Mouse (Mus musculus) brain, embryonic 14.5 days (tissue): ENCODE results near the gene Vmn1r40. TPM values are rescaled to one million over a fixed set of nuclear protein-coding genes. Genes with fewer than 3 reads are reported as not detected.

Source experiments
- DNase-seq: peaks from one replicate; pipeline ENCODE4 v3.0.0-alpha.2; 2011; ENCODE audit warnings: low read depth
- CTCF ChIP-seq: fragments of 200-500 bp; IDR thresholded peaks from 2 replicates; pipeline ENCODE4 v1.5.1; 2012; ENCODE audit warnings: inconsistent platforms, mild to moderate bottlenecking, moderate library complexity, borderline replicate concordance; ENCODE audit not compliant: insufficient read depth, insufficient read length; ENCODE audit errors: extremely low read depth
- POLR2A ChIP-seq: fragments of 200-500 bp; IDR thresholded peaks from 2 replicates; pipeline ENCODE4 v1.6.1; 2012; ENCODE audit warnings: mild to moderate bottlenecking, inconsistent platforms, borderline replicate concordance; ENCODE audit not compliant: poor library complexity, insufficient read depth, insufficient read length, severe bottlenecking; ENCODE audit errors: extremely low read depth
- polyA plus RNA-seq: library from polyadenylated mRNA; depleted of rRNA; stranded (reverse); fragments of >200 nt; gene quantifications from 2 replicates; pipeline ENCODE4 v1.2.3, GENCODE M21; 2012; rRNA removed

The Vmn1r40 gene
- polyA plus RNA-seq, result 0.05 TPM in 1 of 2 replicates, not detected in the other

GRCm38 (mm10) chr6:89707240-89707639, at the start of gene Vmn1r40:
Gene Vmn1r40 (plus strand): TSS chr6:89707540.
- no peak for TF ChIP-seq CTCF
- TF ChIP-seq POLR2A, result no peak
- DNase-seq, result no peak

- DNase-seq, result no peak
These were observed 49.0 kb upstream of the Vmn1r40 start for GRCm38 (mm10) chr6:89658342-89658741.

GRCm38 (mm10) chr6:89658931-89659330, 48.4 kb upstream of the Vmn1r40 start:
- TF ChIP-seq CTCF, result no peak
- TF ChIP-seq POLR2A, result no peak

More at GRCm38 (mm10) chr6:89658342-89658741, 49.0 kb upstream of the Vmn1r40 start:
- TF ChIP-seq POLR2A (no peak), CTCF (no peak)

DNA sequence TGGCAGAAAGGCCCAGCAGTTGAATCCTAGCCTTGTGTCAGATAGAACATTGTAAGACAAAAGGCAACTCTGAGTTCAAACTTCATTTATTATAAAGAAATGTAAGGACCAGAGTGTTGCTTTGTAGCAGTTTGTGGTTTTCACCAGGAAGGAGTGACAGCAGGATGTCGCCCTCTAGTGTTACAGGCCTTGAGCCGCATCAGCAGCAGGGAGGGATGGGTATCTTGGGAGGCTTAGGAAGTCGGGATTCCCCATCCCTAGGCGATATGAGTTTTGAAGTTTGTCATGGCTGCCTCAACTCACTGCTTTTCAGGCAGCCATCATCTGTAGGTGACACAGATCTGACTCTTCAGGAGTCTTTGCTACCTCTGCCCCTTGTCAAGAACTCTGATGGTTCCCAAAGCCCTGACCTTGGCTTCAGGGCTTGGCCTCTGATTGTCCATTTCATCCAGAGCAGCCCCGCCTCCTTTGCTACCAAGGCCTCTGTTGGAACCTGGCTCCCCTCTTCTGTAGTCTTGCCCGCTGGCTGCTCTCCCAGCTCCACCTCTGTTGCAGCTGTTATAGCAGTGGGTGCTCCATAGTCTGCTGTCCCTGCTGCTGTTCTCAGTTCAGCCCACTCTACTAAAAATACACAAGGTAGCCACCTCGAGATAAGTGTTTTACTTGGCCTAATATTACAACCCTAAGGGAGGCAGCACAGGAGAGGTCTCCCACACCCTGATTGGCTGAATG, 47.5 kb upstream of the Vmn1r40 start:
- DNase-seq, result peak; percentile 53
- TF ChIP-seq POLR2A (no peak), CTCF (peak; percentile 68)

More at GRCm38 (mm10) chr6:89658931-89659330, 48.4 kb upstream of the Vmn1r40 start:
- DNase-seq, result no peak

DNA sequence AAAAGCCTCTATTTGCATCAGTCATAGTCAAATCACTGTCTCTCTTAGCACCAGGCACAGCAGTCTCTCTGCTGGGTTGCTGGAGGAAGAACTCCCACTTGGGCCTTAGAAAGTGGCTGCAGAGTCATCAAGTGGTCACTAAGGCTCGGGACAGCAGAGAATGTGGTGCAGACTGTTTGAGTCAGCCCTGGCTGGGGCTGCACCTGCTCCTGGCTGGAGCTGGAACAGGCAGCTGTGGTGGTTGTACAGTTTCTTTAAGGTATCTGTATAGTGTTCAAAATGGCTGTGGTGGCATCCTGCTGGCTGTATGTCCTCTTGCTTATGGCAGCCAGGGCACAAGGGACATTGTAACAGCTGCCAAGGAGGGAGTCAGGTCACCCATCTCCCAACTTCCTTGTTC, 46.9 kb upstream of the Vmn1r40 start:
- no peak for TF ChIP-seq POLR2A
- no peak for TF ChIP-seq CTCF
- DNase-seq, result no peak

DNA sequence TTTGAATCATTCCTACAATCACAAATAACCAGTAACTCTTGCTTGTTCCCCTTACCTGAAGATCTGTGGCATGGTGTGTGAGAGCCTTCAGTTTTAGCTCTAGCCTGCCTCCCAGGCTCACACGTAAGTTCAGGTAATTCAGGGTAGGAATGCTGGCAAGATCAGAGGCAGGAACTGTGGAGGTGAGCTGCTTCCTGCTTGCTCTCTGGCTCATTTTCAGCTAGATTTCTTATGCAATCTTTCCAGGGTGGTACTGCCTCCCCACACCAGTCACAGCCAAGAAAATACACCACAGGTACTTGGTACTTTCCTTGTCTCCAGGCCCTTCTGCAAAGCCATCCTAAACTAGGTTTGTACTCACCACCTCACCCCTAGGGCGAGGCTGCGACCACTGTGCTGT, 44.8 kb upstream of the Vmn1r40 start:
- DNase-seq, result no peak
- no peak for TF ChIP-seq POLR2A
- no peak for TF ChIP-seq CTCF

DNA sequence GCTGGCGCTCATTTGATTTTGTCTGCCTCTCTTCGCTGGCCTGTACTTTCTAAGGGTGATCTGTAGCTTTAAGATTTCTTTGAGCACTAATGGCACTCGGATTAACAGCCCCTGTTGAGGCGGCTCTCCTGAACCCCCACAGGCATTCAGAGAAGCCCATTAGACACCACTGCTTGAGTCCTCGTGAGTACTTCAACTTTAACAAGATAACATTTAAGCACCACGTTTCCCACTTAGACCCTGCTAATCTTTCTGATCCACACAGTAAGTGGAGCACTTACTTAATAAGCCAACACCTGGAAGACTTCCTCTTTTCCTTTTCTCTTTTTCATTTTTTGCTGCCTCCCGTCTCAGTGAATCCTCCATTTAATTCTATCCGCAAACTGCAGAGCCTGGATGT, 42.2 kb upstream of the Vmn1r40 start:
- TF ChIP-seq POLR2A, result no peak
- TF ChIP-seq CTCF, result no peak
- peak; percentile 56 for DNase-seq

- DNase-seq, result no peak
- no peak for TF ChIP-seq CTCF
- no peak for TF ChIP-seq POLR2A
These were observed 41.7 kb upstream of the Vmn1r40 start for GRCm38 (mm10) chr6:89665667-89666066.

GRCm38 (mm10) chr6:89666976-89667375, 40.4 kb upstream of the Vmn1r40 start:
- no peak for DNase-seq
- TF ChIP-seq CTCF (no peak), POLR2A (no peak)

GRCm38 (mm10) chr6:89669556-89669955, 37.8 kb upstream of the Vmn1r40 start:
- TF ChIP-seq CTCF, result no peak
- TF ChIP-seq POLR2A, result no peak
- no peak for DNase-seq

DNA sequence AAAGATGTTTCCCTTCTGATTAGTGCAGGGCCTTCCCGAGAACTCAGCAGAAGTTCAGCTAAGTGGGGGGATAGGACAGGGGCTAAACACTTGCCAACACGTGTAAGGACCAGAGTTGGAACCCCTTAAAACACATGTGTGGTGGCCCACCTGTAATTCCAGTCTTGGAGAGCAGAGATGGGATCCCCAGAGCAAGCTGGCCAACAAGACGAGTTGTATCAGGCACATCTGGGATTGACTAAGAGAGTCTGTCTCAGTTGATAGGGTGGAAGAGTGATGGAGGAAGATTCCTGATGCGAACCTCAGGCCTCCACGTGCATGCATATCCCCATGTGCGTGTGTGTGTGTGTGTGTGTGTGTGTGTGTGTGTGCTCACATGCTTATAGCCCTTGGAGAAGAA, 35.9 kb upstream of the Vmn1r40 start:
- no peak for DNase-seq
- TF ChIP-seq POLR2A (no peak), CTCF (no peak)

DNA sequence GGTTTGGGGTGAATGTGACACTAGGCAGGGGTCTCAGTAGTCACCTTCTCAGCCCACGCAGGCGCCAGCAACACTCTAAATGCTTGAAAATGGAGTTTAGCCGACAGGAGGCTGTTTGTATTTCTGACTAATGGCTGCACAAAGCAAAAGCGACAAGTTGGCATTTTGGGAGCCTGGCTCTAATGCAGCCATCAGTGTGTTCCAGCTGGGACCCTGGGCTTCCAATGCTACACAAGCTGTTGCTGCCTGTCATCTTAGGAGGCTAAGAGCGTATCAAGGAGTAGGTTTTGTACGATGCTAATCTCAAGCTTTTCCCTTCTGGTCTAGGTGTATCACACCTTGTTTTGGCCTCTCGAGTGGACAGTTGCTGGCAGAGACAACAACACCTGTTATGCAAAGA, 34.7 kb upstream of the Vmn1r40 start:
- peak; percentile 57 for DNase-seq
- TF ChIP-seq POLR2A (no peak), CTCF (no peak)
